Mouse (Mus musculus) adrenal gland, postnatal 36 days (tissue): Measurements from ENCODE around the gene Dnah1. TPM values are rescaled to one million over a fixed set of nuclear protein-coding genes. Genes with fewer than 3 reads are reported as not detected.

ENCODE experiments used
- DNase-seq, 2 experiments: peaks; one replicate each; pipeline ENCODE4 v3.0.0; 2021; ENCODE audit warnings: mixed read lengths in 1 of 2
- long read RNA-seq, 2 experiments: library from polyadenylated mRNA; stranded (forward); transcript quantifications; one replicate each; pipeline ENCODE4 v2.0.0; 2021; ENCODE audit warnings: borderline sequencing depth in 2 of 2
- total RNA-seq, 2 experiments: library from RNA; stranded (reverse); gene quantifications; 2 replicates each; pipeline ENCODE4 v1.2.3; 2021

Dnah1 gene
- total RNA-seq, result 1 to 10 TPM; 1.5 to 1.7 TPM
- long read RNA-seq, experiment 1, result 0 reads
- long read RNA-seq, experiment 2, result 0 reads

- peak; percentile 71 to 80 for DNase-seq
Observed at GRCm38 (mm10) chr14:31323849-31324792, at the start of gene Dnah1. Gene Dnah1 (minus strand): TSS chr14:31323896.

- DNase-seq, result no peak
Observed at GRCm38 (mm10) chr14:31369377-31369776, 45.7 kb upstream of the Dnah1 start.

- no peak for DNase-seq
Observed at GRCm38 (mm10) chr14:31367951-31368350, 44.3 kb upstream of the Dnah1 start.

GRCm38 (mm10) chr14:31365350-31365749 is 41.7 kb upstream of the Dnah1 start:
- peak; percentile 82 to 89 for DNase-seq

GRCm38 (mm10) chr14:31364589-31364988 is 40.9 kb upstream of the Dnah1 start:
- DNase-seq, result no peak

GRCm38 (mm10) chr14:31362236-31362635 is 38.5 kb upstream of the Dnah1 start:
- no peak for DNase-seq

GRCm38 (mm10) chr14:31345367-31345766 is 21.7 kb upstream of the Dnah1 start:
- DNase-seq, result no peak

GRCm38 (mm10) chr14:31343241-31343640 is 19.5 kb upstream of the Dnah1 start:
- DNase-seq, result no peak

- DNase-seq, result no peak
Observed at GRCm38 (mm10) chr14:31337947-31338346, 14.3 kb upstream of the Dnah1 start.

- DNase-seq, result no peak
Observed at GRCm38 (mm10) chr14:31337406-31337805, 13.7 kb upstream of the Dnah1 start.

- peak; percentile 100 for DNase-seq
Observed at GRCm38 (mm10) chr14:31336369-31337155, 12.9 kb upstream of the Dnah1 start, which contains the start of gene Capn7. Gene Capn7 (plus strand): TSS chr14:31336638.

- DNase-seq, result no peak
Observed at GRCm38 (mm10) chr14:31335765-31336164, 12.1 kb upstream of the Dnah1 start.

GRCm38 (mm10) chr14:31330957-31331356 is 7.3 kb upstream of the Dnah1 start:
- DNase-seq, result no peak

- DNase-seq, result no peak
Observed at GRCm38 (mm10) chr14:31329741-31330140, 6.0 kb upstream of the Dnah1 start.

GRCm38 (mm10) chr14:31327681-31328080 is 4.0 kb upstream of the Dnah1 start:
- no peak for DNase-seq

GRCm38 (mm10) chr14:31327196-31327595 is 3.5 kb upstream of the Dnah1 start:
- no peak for DNase-seq

- no peak for DNase-seq
Observed at GRCm38 (mm10) chr14:31326770-31327169, 3.1 kb upstream of the Dnah1 start.

- DNase-seq, result no peak
Observed at GRCm38 (mm10) chr14:31325551-31325950, 1.9 kb upstream of the Dnah1 start.

GRCm38 (mm10) chr14:31324851-31325250 is 1.2 kb upstream of the Dnah1 start:
- peak; percentile 16 to 50 for DNase-seq

- no peak for DNase-seq
Observed at GRCm38 (mm10) chr14:31323189-31323588, 507 bp downstream of the Dnah1 start.

- no peak for DNase-seq
Observed at GRCm38 (mm10) chr14:31322191-31322590, 1.5 kb downstream of the Dnah1 start.

- no peak for DNase-seq
Observed at GRCm38 (mm10) chr14:31321181-31321580, 2.5 kb downstream of the Dnah1 start.

- no peak for DNase-seq
Observed at GRCm38 (mm10) chr14:31319546-31319945, 4.2 kb downstream of the Dnah1 start.
